Mouse (Mus musculus): ENCODE results near the gene Nwd1.

Gene Nwd1

GRCm38 (mm10) chr8:72698349-72698926 is 51.9 kb downstream of the Nwd1 start:
- no peak for DNase-seq (ENCODE audit: low read depth)

DNA sequence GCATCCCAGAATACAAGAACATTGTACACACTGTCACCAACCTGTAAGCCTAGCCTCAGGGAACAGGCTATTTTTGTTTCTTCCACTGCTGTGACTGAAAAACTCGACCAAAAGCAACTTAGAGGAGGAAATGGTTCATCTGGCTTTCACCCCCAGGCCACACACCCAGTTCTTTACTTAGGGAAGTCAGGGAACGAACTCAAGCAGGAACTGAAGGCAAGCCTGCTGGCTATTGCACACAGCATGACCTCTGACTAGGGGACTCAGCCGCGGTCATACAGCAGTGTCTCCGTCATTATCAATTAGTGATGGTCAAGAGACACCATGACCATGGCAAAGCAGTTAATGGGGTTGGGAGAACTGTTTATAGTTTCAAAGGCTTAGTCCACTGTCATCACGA is 66.1 kb downstream of the Nwd1 start:
- DNase-seq (ENCODE audit: low read depth) = no peak

DNA sequence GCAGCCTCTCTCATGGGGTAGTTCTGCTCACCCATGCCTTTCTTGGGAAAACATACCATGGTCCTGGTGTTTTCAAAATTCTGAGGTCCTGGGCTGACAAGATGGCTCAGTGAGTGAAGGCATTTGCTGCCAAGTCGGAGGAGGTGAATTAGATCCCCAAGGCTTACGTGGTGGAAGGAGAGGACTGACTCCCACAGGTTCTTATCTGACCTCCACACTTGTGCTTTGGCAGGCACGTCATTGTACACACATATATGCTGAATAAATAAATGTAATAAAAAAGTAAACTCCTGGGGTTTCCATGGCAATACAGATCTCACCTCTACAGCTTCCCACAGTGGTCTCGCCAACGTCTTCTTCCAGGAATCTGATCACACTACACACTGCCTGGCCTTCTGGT is 70.1 kb downstream of the Nwd1 start:
- DNase-seq (ENCODE audit: low read depth) = no peak

DNA sequence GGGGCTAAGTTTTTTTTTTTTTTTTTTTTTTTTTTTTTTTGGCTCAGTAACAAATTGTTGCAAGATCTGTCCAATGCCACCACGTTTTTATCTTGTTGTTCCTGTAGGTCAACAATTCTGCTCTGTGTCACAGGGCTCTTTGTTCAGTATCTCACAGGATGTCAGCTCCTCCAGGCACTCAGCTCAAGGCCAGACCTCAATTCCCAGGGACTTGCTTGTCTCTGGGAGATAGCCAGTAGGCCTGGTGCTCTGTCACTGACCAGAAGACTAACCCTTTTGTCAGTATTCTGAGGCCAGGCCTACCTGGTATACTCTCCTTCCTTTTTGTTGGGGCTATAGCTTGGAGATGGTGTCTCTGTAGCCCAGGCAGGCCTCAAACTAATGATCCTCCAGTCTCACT is 74.0 kb downstream of the Nwd1 start:
- DNase-seq (ENCODE audit: low read depth) = no peak

DNA sequence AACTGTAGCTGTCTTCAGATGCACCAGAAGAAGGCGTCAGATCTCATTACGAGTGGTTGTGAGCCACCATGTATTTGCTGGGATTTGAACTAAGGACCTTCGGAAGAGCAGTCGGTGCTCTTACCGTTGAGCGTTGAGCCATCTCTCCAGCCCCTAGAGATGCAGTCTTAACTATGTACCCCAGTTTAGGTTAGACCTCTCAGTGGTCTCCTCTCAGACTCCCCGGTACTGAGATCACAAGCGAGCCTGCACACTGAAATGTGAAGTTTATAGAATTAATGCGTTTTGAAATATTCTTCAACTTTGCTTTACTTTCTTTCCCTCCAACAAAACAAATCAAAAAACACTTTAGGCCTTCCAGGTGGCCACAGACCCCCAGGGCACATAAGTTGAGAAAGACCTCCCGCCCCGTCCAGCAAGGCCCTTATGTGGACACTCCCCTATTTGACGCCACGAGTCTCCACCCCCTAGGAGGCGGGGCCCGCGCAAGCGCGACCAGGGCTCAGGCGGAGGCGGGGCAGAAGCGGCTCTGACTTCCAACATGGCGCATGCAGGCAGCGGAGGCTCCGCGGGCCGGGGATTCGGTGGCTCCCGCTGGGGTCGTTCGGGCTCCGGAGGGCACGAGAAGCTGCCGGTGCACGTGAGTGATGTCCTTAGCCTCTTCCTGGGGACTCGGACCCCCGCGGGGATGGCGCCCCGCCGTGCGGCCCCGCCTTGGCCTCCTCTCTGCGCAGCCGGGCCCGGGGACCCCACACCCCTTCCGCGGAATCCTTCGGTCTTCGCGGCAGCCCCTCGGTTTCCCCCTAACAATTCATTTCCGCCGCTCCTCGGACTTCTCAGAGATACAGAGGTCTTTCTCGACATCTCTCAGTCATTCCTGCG is 76.5 kb downstream of the Nwd1 start, which contains the start of gene Sin3b:
TSS of gene Sin3b (plus strand) at position 517 of the 882 bp plus-strand sequence.
- peak; percentile 96 for DNase-seq (ENCODE audit: low read depth)

DNA sequence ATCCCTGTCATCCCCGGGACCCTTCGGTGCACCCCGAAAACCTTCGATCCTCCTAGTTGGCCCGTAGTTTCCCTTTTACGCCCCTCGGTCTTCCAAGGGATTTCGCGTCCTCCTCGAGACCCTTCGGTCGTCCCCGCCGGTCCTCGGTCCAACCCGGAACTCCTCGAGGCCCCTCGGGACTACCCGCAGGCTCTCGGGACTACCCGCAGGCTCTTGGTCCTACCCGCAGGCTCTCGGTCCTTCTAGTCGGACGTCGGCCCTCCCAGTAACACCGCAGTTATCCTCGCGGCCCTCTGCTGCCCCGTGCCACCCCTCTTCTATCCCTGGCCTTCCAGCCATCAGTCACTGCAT is 77.1 kb downstream of the Nwd1 start:
- peak; percentile 35 for DNase-seq (ENCODE audit: low read depth)

- no peak for DNase-seq (ENCODE audit: low read depth)
Observed at GRCm38 (mm10) chr8:72728636-72729035, 82.1 kb downstream of the Nwd1 start.

GRCm38 (mm10) chr8:72735001-72735400 is 88.5 kb downstream of the Nwd1 start:
- no peak for DNase-seq (ENCODE audit: low read depth)

DNA sequence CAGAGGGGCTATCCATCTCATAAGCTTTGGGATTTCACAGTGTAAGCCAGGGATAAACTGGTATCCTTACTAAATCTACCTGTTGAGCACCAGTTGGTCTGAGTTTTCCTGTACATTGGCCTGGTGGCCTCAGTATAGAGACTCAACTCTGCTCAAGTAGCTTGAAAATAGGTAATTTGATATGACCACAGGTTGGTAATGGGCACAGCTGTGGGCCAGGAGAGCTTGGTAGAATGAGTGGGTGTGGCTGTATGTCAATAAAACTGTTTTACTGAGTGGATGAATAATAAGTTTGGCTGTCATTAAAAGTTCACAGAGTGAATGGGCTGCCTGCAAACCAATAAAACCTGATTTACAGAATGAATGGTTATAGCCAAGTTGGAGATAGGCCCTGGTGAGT is 90.4 kb downstream of the Nwd1 start:
- DNase-seq (ENCODE audit: low read depth) = no peak

- DNase-seq (ENCODE audit: low read depth) = peak; percentile 62
Observed at GRCm38 (mm10) chr8:72746061-72746460, 99.5 kb downstream of the Nwd1 start.

DNA sequence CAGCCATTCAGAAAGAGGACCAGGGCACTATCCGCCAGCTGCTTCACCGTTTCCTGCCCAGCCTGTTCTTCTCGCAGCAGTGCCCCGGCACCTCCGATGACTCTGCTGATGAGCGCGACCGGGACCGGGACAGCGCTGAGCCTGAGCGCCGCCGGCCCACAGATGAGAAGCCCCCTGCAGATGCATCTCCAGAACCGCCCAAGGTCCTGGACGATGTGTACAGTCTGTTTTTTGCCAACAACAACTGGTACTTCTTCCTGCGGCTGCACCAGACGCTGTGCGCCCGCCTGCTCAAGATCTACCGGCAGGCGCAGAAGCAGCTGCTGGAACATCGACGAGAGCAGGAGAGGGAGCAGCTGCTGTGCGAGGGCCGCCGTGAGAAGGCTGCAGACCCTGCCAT is 103.3 kb downstream of the Nwd1 start:
- DNase-seq (ENCODE audit: low read depth) = no peak

GRCm38 (mm10) chr8:72750266-72750665 is 103.8 kb downstream of the Nwd1 start:
- DNase-seq (ENCODE audit: low read depth) = no peak

- DNase-seq (ENCODE audit: low read depth) = no peak
Observed at GRCm38 (mm10) chr8:72751126-72751525, 104.6 kb downstream of the Nwd1 start.

DNA sequence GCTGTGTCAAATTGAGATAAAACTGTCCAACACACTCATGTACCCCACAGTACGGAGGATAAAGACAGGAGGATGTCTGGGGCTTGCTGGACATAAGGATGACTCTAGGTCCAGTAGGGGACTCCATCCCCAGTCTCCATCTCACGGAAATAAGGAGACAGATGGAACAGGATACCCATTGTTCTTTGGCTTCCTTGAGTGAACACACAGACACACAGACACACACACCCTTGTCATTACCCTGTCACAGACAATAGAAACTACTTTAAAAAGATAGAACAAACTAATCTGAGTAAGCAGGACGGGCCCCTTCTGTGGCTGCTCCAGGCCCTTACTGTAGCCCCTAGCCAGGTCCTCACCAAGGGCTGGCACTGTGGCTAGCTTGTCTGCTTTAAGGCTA is 105.8 kb downstream of the Nwd1 start:
- DNase-seq (ENCODE audit: low read depth) = no peak

DNA sequence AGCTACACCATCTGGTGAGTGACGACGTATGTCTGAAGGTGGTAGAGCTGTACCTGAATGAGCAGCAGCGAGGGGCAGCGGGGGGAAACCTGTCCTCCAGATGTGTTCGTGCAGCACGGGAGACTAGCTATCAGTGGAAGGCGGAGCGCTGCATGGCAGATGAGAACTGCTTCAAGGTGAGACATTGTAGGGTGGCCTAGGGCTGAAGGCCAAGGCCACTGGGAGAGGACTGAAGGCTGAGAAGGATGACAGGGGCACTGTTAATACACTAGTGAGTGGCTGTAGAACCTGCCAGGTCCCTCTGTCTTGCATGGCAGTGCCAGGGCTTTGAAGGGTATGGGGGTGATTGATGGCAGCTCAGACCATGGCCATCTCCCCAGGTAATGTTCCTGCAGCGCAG is 106.7 kb downstream of the Nwd1 start:
- no peak for DNase-seq (ENCODE audit: low read depth)

DNA sequence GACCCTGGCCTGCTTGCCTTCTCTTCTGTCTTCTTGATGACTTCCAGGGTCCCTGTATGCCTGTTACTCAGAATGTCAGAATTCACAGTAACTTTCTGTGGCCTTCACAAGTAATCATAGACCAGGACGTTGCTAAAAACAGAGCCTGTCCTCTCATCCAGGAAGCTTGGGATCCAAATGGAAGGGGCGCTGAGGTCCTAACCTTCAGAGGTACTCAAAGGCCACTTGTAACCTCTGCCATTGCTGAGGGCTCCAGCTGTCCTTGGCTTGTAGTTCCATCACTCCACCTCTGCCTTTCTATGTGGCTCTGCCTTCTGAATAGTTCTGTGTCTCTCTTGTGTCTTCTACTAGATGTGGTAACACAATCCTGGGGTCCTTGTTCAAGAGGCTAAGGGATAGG is 107.3 kb downstream of the Nwd1 start:
- no peak for DNase-seq (ENCODE audit: low read depth)

DNA sequence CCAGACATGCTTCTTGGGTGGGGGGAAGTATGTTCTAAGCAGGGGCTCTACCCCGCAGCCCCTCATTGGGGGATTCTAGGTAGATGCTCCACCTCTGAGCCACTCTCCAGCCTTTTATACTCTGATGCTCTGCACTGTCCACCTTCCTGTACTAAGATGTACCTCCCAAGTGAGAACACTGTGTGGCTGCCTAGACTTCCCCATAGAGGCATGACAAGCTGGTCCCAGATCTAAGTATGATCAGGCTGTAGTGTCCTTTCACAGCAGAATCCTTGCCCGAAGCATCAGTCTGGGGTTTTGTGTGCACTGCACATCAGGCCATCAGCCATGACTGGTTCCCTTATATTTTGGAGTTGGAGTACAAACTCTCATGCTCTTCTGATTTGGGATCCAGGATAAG is 109.5 kb downstream of the Nwd1 start:
- no peak for DNase-seq (ENCODE audit: low read depth)

DNA sequence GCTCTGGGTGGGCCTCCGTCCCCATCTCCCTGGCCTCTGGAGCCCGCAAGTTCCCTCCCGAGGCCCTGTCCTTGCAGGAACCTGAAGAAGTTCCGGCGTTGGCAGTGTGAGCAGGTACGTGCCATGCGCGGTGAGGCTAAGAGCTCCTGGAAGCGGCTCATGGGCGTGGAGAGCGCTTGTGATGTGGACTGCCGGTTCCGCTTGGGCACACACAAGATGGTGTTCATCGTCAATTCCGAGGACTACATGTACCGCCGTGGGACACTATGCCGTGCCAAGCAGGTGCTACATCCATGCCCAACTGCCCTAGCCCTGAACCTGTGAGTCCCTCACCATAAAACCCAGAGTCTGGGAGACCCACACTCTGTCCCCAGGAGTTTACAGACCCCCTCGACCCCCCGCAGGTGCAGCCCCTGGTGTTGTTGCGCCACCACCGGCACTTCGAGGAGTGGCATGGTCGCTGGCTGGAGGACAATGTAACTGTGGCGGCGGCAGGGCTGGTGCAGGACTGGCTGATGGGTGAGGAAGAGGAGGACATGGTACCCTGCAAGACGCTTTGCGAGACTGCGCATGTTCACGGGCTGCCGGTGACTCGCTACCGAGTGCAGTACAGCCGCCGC is 110.4 kb downstream of the Nwd1 start:
- DNase-seq (ENCODE audit: low read depth) = no peak

GRCm38 (mm10) chr8:72757426-72758195 is 111.1 kb downstream of the Nwd1 start:
- no peak for DNase-seq (ENCODE audit: low read depth)

DNA sequence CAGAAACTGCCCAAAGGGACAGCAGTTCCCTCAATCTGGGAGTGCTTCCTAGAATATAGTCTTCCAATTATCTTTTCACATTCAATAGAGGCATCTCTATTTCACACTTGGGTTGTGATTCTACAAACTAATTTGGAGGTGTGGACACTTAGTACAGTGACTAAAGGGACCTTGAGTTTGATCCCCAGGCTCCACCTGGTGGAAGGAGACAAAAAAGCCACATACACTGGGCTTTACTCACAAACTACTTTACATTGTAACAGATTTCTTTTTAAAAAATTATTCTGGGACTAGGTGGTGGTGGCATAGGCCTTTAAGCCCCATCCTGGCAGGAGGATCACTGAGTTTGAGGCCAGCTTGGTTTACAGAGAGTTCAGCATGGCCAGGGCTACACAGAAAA is 111.8 kb downstream of the Nwd1 start:
- DNase-seq (ENCODE audit: low read depth) = peak; percentile 23

DNA sequence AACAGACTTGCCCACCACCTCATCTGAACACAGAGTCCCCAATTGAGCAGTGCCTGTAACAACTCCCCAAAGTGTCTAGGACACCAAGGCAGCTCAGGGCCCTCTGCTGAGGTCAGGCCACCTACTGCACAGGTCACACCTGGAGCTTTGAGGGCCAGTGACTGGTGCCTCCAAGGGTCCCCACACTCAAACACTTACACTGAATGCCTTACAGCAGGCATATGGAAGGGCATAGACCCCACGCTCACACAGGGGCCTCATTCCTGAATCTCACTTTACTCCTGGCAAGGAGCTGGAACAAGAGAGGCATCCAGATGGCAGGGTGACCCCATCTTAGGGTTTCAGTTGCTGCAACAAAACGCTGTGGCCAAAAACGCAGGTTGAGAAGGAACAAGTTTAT is 113.7 kb downstream of the Nwd1 start:
- DNase-seq (ENCODE audit: low read depth) = no peak

DNA sequence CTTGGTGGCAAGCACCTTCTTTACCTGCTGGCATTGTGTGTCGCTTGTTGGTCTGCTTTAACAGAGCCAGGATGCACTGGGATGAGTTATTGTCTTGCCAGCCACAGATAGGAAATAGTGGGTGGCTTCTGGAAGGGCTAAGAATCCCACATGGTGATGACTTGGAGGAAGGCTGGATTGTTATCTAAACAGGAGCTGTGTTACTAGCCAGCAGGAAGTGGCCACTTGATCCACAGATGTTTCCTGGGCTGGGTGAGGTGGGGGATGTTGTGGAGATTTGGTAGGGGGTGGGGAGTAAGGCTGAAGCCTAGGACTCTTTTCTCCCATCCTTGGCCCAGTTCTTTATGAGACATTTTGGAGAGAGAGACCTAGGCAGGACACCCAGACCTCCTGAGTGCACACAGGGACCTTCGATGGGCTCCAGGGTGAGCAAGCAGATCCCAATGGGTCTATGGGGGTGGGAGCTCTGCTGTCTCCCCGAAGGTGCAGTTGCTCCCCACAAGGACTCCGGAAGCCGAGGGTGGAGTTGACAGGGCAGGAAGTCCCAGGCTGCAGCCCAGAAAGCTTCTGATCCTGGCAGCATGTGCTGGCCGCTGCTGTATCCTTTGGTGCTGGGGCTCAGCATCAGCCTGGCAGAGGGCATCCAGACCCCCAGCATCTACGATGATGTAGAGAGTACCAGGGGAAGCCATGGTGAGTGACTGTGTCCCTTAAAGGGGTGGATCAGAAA is 115.0 kb downstream of the Nwd1 start, which contains the start of gene F2rl3:
TSS of gene F2rl3 (plus strand) at position 559 of the 730 bp plus-strand sequence.
- no peak for DNase-seq (ENCODE audit: low read depth)

Data from NIH3T3 (cell line).